Mouse (Mus musculus): ENCODE results near the gene Comp.

Gene Comp

GRCm38 (mm10) chr8:70373397-70374317 is at the start of gene Comp:
Gene Comp (plus strand): TSS chr8:70373558.
- no peak for DNase-seq (ENCODE audit: low spot score)

GRCm38 (mm10) chr8:70323716-70324115 is 49.6 kb upstream of the Comp start:
- no peak for DNase-seq (ENCODE audit: low spot score)

GRCm38 (mm10) chr8:70327512-70327911 is 45.8 kb upstream of the Comp start:
- DNase-seq (ENCODE audit: low spot score): no peak

- no peak for DNase-seq (ENCODE audit: low spot score)
Measured at GRCm38 (mm10) chr8:70329124-70329834, 44.1 kb upstream of the Comp start, which contains the start of gene Gdf1. Gene Gdf1 (plus strand): TSS chr8:70329817.

GRCm38 (mm10) chr8:70329835-70330740 is 43.3 kb upstream of the Comp start:
- no peak for DNase-seq (ENCODE audit: low spot score)

GRCm38 (mm10) chr8:70330741-70331364 is 42.5 kb upstream of the Comp start:
- DNase-seq (ENCODE audit: low spot score): no peak

- DNase-seq (ENCODE audit: low spot score): no peak
Measured at GRCm38 (mm10) chr8:70331526-70331925, 41.8 kb upstream of the Comp start.

- no peak for DNase-seq (ENCODE audit: low spot score)
Measured at GRCm38 (mm10) chr8:70332070-70332877, 41.1 kb upstream of the Comp start.

- DNase-seq (ENCODE audit: low spot score): no peak
Measured at GRCm38 (mm10) chr8:70332878-70333202, 40.5 kb upstream of the Comp start.

- no peak for DNase-seq (ENCODE audit: low spot score)
Measured at GRCm38 (mm10) chr8:70338931-70339330, 34.4 kb upstream of the Comp start.

- no peak for DNase-seq (ENCODE audit: low spot score)
Measured at GRCm38 (mm10) chr8:70340659-70341058, 32.7 kb upstream of the Comp start.

GRCm38 (mm10) chr8:70342007-70342406 is 31.4 kb upstream of the Comp start:
- no peak for DNase-seq (ENCODE audit: low spot score)

- no peak for DNase-seq (ENCODE audit: low spot score)
Measured at GRCm38 (mm10) chr8:70343076-70343475, 30.3 kb upstream of the Comp start.

GRCm38 (mm10) chr8:70343696-70344095 is 29.7 kb upstream of the Comp start:
- DNase-seq (ENCODE audit: low spot score): peak; percentile 69

GRCm38 (mm10) chr8:70344279-70344678 is 29.1 kb upstream of the Comp start:
- DNase-seq (ENCODE audit: low spot score): no peak

GRCm38 (mm10) chr8:70347443-70347842 is 25.9 kb upstream of the Comp start:
- DNase-seq (ENCODE audit: low spot score): no peak

GRCm38 (mm10) chr8:70347860-70348420 is 25.4 kb upstream of the Comp start:
- DNase-seq (ENCODE audit: low spot score): no peak

GRCm38 (mm10) chr8:70351035-70351999 is 22.0 kb upstream of the Comp start:
- no peak for DNase-seq (ENCODE audit: low spot score)

- no peak for DNase-seq (ENCODE audit: low spot score)
Measured at GRCm38 (mm10) chr8:70352000-70352384, 21.4 kb upstream of the Comp start.

Measured in MN1 (cell line).